Mouse (Mus musculus): ENCODE results near the gene Pglyrp2. TPM values are rescaled to one million over a fixed set of nuclear protein-coding genes. Genes with fewer than 3 reads are reported as not detected.
A peak's percentile ranks its signal among the peaks of the same experiment; 100 is the strongest.

The Pglyrp2 gene
- polyA plus RNA-seq, 1 experiment from 2014 or later: 1.8 TPM

DNA sequence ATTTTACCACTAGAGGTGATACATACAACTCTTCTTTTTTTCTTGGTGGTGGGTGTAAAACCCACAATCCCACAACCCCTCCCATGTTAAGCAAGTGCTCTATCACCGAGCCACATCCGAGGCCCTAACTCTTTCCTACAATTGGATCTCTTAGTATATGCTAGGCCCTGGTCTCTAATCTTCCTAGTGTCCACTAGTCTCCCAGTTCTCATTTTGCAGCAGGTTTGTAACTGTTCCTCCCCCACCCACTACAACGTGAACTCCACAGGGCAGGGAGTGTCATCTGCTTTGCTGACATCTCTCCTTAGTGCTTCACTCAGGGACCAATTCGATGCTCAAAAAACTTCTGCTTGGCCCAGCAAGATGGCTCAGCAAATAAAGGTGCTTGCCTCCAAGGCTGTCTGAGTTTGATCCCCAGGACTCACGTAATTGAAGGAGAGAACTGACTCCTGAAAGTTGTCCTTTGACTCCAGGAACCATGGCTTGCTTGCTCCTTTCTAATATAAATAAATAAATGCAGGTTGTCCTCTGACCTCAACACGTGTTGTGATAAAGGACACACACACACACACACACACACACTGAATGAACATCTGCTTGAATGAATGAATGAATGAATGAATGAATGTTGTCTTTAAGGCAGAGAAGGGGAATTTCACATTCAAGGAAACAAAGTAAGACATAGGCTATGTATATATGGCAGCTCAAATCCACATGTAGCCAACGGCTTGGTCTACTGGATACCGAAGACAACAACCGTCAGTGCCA, 21.8 kb downstream of the Pglyrp2 start:
- Histone ChIP-seq H3K4me3 (peak overlapping the region; percentile 58), H3K27ac (0 out of 2 replicates have a peak overlapping the region, but pooled peaks have one; percentile 21), H3K9me3 (replicated peaks) (no peaks in the 10 kb centered on the region), H3K4me2 (peak overlapping the region; percentile 78), H3K36me3 (no peaks in the 10 kb centered on the region), H3K4me1 (peaks cover 31% of the 10 kb centered on the region), H3K27me3 (replicated peaks) (peaks cover 24% of the 10 kb centered on the region), H3K9ac (peak overlapping the region; percentile 70)
- 28% methylated on average over 9 of the region's 9 CpGs for WGBS (ENCODE audit: insufficient replicate concordance)
- ATAC-seq: peak; percentile 48

DNA sequence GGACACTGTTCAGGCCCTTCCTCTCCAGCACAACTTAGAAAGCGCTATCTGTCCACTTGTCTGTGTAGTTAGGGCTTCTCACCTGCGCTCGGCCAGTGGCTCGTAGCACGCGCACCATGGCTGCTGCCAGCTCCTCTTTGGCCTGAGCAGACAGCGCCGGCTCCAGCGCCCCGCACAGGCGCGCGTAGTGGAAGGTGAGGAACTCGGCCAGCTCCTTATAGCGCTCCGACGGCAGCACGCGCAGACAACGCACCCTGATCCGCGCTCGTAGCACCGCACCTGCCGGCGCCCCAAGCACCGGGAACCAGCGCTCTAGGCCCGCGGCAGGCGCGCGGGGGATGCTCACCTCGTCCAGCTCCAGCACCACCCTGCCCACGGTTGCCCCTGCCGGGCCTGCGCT, 27.7 kb downstream of the Pglyrp2 start:
- Histone ChIP-seq H3K4me3 (0 out of 2 replicates have a peak overlapping the region, but pooled peaks have one; percentile 6), H3K4me1 (peaks cover 1% of the 10 kb centered on the region; the same call in 1 of the 2 replicates), H3K9ac (no peak overlapping the region), H3K27me3 (replicated peaks) (peaks cover 75% of the 10 kb centered on the region), H3K4me2 (peak overlapping the region; percentile 53), H3K9me3 (replicated peaks) (no peaks in the 10 kb centered on the region), H3K36me3 (0 out of 2 replicates have a peak, but pooled peaks cover 3% of the 10 kb centered on the region), H3K27ac (no peak overlapping the region)
- no peak for ATAC-seq
- 62% methylated on average over 37 of the region's 37 CpGs for WGBS (ENCODE audit: insufficient replicate concordance)

DNA sequence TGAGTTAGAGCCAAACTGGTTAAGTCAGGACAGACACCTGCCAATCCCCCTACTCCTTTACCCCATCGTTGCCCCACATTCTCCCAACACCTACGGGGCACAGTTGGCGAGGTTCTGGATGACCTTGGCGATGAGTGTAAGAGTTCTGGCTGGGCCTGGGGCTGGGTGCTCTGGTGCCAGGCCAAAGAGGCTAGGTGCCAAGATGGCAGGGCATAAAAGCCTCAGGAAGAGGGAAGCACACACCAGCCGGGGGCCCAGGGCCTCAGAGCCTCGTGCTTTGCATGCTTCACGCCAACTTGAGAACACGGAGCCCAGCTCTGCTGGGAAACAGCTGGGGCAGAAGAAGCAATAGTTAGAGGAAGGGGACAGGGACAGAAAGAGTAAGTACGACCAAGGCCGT, 30.0 kb downstream of the Pglyrp2 start:
- Histone ChIP-seq H3K36me3 (0 out of 2 replicates have a peak, but pooled peaks cover 3% of the 10 kb centered on the region), H3K9ac (no peak overlapping the region), H3K27me3 (replicated peaks) (peaks cover 73% of the 10 kb centered on the region), H3K4me1 (peaks cover 9% of the 10 kb centered on the region), H3K9me3 (replicated peaks) (no peaks in the 10 kb centered on the region), H3K4me3 (no peak overlapping the region), H3K27ac (no peak overlapping the region), H3K4me2 (no peak overlapping the region)
- ATAC-seq: no peak
- WGBS (ENCODE audit: insufficient replicate concordance): 72% methylated on average over 10 of the region's 10 CpGs

DNA sequence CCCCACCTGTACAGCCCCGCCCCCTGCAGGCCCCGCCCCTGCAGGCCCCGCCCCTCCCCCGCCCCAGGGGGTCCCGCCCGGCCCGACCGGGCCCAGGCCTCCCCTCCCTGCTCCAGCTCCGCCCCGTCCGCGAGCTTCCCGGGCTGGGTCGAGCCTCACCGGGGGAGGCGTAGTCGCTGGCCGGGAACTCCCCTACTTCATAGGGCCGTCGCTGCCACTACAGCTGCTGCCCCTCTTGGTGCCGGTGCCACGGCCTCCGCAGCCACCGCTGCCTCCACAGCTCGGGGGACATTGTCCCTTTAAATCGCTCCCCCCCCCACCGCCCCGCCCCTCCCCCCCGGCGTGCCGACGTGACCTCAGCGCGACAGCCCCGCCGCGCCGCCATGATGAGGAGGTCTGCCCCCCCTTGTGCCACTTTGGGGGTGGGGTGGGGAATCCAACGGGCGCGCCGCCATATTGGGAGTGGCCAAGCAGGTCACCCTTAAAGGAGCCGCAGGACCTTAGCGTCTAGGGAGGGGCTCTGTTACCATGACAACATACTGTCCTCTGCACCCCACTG, 34.8 kb downstream of the Pglyrp2 start, which contains the start of gene Wiz:
Gene Wiz, minus strand, starts transcription at position 339 of the 559 bp plus-strand sequence.
- peaks cover 31% of the 10 kb centered on the region for H3K4me1 ChIP-seq
- peaks cover 10% of the 10 kb centered on the region; the same call in 1 of the 2 replicates for H3K36me3 ChIP-seq
- peak within 1 kb of the TSS; percentile 84 for H3K27ac ChIP-seq
- WGBS (ENCODE audit: insufficient replicate concordance): under 1% methylated on average over 28 of the region's 44 CpGs
- peak within 1 kb of the TSS; percentile 78 for H3K4me3 ChIP-seq
- no peaks in the 10 kb centered on the region for H3K9me3 ChIP-seq (replicated peaks)
- ATAC-seq: peak; percentile 85
- peak within 1 kb of the TSS; percentile 100 for H3K4me2 ChIP-seq
- peaks cover 31% of the 10 kb centered on the region for H3K27me3 ChIP-seq (replicated peaks)
- peak within 1 kb of the TSS; percentile 79 for H3K9ac ChIP-seq

DNA sequence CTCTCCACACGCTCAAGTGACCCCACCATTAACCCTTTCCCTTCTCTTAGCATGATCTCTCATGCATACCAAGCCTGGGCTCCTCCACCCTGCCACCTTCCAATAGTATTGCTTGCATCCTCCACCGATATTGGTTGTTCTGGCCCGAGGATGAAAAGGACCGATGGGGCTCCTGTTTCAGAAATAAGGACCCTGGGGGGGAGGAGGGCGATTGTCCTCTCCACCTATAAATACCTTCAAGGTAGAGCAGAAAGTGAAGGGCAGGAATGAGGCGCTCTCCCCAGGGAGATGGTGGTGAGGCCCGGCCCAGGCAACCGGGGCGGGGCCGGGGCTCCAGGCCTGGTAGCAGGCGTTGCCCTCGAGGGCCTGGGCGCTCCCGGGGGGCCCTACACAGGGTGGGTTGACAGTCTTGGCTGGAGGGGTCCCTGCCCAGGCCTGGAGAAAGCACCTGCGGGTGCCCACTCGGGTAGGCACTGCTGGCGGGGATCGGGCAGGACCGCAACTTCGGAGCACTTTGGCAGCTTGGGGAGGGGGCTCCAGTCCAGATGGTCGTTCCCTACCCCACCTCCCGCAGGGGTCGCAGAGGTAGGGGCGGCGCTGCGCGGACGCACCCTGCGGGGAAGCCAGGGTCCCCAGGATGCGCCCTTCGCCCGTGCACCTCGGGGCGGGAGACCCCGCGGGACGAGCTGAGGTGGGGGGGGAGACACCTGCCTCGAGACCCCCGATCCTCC, 35.4 kb downstream of the Pglyrp2 start:
- ATAC-seq: peak; percentile 78
- Histone ChIP-seq H3K36me3 (peaks cover 14% of the 10 kb centered on the region; the same call in 1 of the 2 replicates), H3K27ac (peak overlapping the region; percentile 84), H3K4me2 (peak overlapping the region; percentile 100), H3K9me3 (replicated peaks) (no peaks in the 10 kb centered on the region), H3K4me1 (peaks cover 31% of the 10 kb centered on the region), H3K9ac (peak overlapping the region; percentile 79), H3K27me3 (replicated peaks) (peaks cover 25% of the 10 kb centered on the region), H3K4me3 (peak overlapping the region; percentile 78)
- 3% methylated on average over 34 of the region's 39 CpGs for whole genome bisulfite sequencing (ENCODE audit: insufficient replicate concordance)

DNA sequence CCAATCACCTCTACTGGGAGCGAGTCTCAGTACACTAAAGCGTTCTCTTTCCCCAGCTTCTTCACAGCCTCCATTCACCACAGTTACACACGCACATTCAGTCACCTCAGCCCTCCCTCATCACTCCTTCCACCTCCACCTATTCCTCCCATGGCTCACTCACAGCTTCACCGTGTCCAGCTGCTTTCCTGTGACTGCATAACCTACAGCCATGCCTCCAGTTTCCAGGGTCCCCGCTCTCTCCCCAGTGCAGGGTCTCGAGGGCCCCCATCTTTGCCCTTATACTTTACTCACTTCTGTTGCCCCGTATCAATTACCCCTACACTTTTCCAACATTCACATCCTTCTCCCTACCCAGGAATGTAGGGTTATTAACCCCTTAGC, 36.0 kb downstream of the Pglyrp2 start:
- peak overlapping the region; percentile 84 for H3K27ac ChIP-seq
- H3K9me3 ChIP-seq (replicated peaks): no peaks in the 10 kb centered on the region
- H3K9ac ChIP-seq: no peak overlapping the region; the same call in 1 of the 2 replicates
- peak overlapping the region; percentile 100 for H3K4me2 ChIP-seq
- H3K4me3 ChIP-seq: peak overlapping the region; percentile 78
- H3K27me3 ChIP-seq (replicated peaks): peaks cover 20% of the 10 kb centered on the region
- H3K4me1 ChIP-seq: peaks cover 31% of the 10 kb centered on the region
- 64% methylated on average over 7 of the region's 7 CpGs for WGBS (ENCODE audit: insufficient replicate concordance)
- H3K36me3 ChIP-seq: peaks cover 14% of the 10 kb centered on the region; the same call in 1 of the 2 replicates
- ATAC-seq: no peak

DNA sequence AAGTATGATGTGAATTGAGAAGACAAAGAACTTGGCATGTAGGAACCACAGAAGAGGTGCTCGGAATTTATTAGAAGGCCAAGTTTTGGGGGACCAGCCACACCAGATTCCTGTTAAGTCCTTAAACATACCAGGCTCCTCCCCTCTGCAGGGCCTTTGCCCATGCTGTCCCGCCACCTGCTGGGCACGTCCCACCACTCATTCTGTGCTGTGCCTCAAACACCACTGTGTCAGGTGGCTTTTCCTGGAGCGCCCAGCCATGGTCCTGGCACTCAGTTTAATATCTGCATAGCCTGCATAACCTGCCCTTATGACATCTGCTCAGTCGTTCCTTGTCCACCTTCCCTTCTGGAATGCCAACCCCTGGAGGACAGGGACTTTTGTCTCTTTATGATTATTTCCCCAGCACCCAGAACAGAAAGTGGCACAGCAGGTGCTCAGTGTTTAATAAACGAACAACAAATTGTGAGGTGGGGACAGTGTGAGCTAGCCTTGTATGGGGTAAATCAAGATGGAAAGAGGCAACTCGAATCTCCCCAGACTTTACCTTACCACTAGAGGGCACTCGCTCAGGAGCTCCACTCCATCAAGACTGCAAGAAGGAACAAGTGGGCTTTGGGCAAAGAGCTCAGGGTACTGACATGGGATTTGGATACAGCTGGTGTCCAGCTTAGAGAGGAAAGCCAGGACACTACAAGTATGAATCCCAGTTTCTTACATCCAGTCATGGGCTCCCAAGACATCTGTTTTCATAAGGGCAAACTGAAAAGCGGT, 37.1 kb downstream of the Pglyrp2 start:
- ATAC-seq: no peak
- Histone ChIP-seq H3K4me2 (no peak overlapping the region), H3K27ac (no peak overlapping the region), H3K9ac (no peak overlapping the region), H3K9me3 (replicated peaks) (no peaks in the 10 kb centered on the region), H3K36me3 (peaks cover 14% of the 10 kb centered on the region; the same call in 1 of the 2 replicates), H3K4me3 (no peak overlapping the region), H3K4me1 (peaks cover 31% of the 10 kb centered on the region), H3K27me3 (replicated peaks) (peaks cover 11% of the 10 kb centered on the region)
- 50% methylated on average over 9 of the region's 9 CpGs for WGBS (ENCODE audit: insufficient replicate concordance)

DNA sequence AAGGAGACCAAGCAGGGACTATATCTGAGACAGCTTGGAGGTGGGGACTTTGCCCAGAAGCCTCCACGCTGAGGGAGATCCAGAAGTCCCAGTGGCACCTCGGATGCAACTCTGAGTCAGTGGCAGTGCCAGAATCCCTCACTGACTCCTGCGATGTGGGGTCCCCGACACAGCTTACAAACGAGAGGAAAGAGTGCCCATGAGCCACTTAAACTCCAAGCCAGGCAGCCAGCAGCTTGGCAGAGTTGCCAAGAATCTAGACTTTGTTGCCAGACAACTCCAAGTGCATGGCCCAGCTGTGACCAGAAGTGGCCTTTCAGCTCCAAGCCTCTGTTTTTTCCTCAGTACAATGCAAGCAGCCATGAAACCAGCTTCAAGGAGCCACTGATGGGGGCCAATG, 40.3 kb downstream of the Pglyrp2 start:
- 74% methylated on average over 5 of the region's 5 CpGs for WGBS (ENCODE audit: insufficient replicate concordance)
- Histone ChIP-seq H3K4me2 (no peak overlapping the region), H3K9me3 (replicated peaks) (no peaks in the 10 kb centered on the region), H3K9ac (no peak overlapping the region), H3K4me3 (no peak overlapping the region), H3K27me3 (replicated peaks) (no peaks in the 10 kb centered on the region), H3K4me1 (peaks cover 20% of the 10 kb centered on the region), H3K36me3 (peaks cover 14% of the 10 kb centered on the region; the same call in 1 of the 2 replicates), H3K27ac (no peak overlapping the region)
- ATAC-seq: no peak

DNA sequence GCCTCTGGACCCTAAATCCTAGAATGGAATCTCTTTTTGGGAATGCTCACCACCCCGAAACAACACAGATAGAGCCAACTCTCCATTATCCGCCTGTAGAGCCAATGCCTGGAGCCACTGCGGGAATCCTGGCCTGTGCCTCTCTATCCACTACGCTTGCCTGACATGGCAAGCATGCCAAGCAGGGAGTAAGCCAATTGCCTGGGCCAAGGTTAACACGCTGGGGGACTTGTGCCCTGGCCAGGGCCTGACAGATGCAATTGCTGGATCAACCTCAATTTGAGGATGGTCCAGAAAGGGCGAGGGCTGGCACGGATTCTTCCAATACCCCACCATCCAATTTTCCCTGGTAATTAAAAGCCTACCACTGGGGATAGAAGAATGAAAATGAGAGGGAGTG, 41.4 kb downstream of the Pglyrp2 start:
- 79% methylated on average over 7 of the region's 7 CpGs for WGBS (ENCODE audit: insufficient replicate concordance)

DNA sequence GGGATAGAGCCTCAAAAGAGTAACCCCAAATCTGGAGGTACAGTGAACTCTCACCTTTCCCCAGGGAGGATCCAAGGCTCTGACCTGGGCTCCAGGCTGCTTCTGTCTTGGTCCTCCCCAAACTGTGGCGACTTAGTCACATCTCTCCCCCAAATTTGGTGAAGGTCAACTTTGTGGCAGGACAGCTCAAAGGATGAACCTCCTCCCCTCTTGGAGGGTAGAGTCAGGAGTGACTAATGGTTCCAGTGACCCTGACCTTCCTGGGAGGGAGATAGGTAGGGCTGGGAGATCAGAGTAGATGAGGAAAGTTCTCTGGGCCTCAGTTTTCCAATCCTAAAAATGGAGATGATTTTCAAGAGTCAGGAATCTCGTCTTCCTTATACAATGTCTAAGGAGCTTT, 45.2 kb downstream of the Pglyrp2 start:
- Histone ChIP-seq H3K36me3 (peaks cover 22% of the 10 kb centered on the region), H3K4me3 (no peak overlapping the region), H3K27me3 (replicated peaks) (no peaks in the 10 kb centered on the region), H3K9ac (no peak overlapping the region), H3K27ac (no peak overlapping the region), H3K4me2 (no peak overlapping the region), H3K9me3 (replicated peaks) (no peaks in the 10 kb centered on the region), H3K4me1 (peaks cover 19% of the 10 kb centered on the region)
- no peak for ATAC-seq
- 69% methylated on average over 2 of the region's 2 CpGs for WGBS (ENCODE audit: insufficient replicate concordance)

More for the DNA sequence above, 41.4 kb downstream of the Pglyrp2 start:
- peaks cover 14% of the 10 kb centered on the region for H3K4me1 ChIP-seq
- no peak overlapping the region for H3K4me3 ChIP-seq
- no peak for ATAC-seq
- H3K9ac ChIP-seq: no peak overlapping the region
- H3K27me3 ChIP-seq (replicated peaks): no peaks in the 10 kb centered on the region
- no peaks in the 10 kb centered on the region for H3K9me3 ChIP-seq (replicated peaks)
- H3K36me3 ChIP-seq: peaks cover 22% of the 10 kb centered on the region
- no peak overlapping the region for H3K4me2 ChIP-seq
- H3K27ac ChIP-seq: no peak overlapping the region

DNA sequence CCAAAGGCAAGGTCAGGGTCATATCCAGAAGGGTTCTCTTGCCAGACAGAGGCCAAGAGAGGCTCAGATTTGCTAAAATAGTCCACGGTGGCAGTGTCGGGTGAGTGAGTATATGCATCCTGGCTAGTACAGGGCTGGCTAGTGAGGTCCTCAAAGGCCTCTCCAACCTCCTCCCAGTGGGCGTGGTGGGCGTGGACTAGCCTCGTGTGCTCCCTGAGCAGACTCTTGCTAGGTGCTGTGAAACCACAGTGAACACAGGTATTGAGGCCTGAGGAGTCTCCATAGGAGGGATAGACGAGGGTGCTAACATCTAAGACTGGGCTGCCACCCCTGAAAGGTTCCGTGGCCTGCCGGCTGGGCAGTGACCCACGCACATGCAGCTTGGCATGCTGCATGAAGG, 46.8 kb downstream of the Pglyrp2 start:
- H3K27me3 ChIP-seq (replicated peaks): no peaks in the 10 kb centered on the region
- 0 out of 2 replicates have a peak overlapping the region, but pooled peaks have one; percentile 3 for H3K9ac ChIP-seq
- WGBS (ENCODE audit: insufficient replicate concordance): 62% methylated on average over 9 of the region's 9 CpGs
- peak overlapping the region; percentile 27; the same call in 1 of the 2 replicates for H3K27ac ChIP-seq
- peaks cover 21% of the 10 kb centered on the region for H3K36me3 ChIP-seq
- peaks cover 19% of the 10 kb centered on the region for H3K4me1 ChIP-seq
- H3K9me3 ChIP-seq (replicated peaks): no peaks in the 10 kb centered on the region
- no peak overlapping the region for H3K4me3 ChIP-seq
- H3K4me2 ChIP-seq: peak overlapping the region; percentile 38
- ATAC-seq: peak; percentile 76

Measured in liver, embryonic 12.5 days (tissue).